Mouse (Mus musculus) MEL (cell line): ENCODE data around the gene Zdhhc17. TPM values are rescaled to one million over a fixed set of nuclear protein-coding genes. Genes with fewer than 3 reads are reported as not detected.

Experiments
- DNase-seq: peaks from one replicate; pipeline ENCODE4 v3.0.0; 2011; ENCODE audit warnings: low read depth, low spot score
- H3K27ac ChIP-seq: 2 replicates; pipeline ENCODE4 v1.5.1; 2012; ENCODE audit warnings: low read depth, mild to moderate bottlenecking, control low read depth, low read length, moderate library complexity; ENCODE audit not compliant: control insufficient read depth
- H3K27me3 ChIP-seq, 2 experiments: fragments of 150-350 bp in 1 of 2; sonication (generic) in 1 of 2; 2 replicates each; pipeline ENCODE4 v1.6.1; 2012; ENCODE audit warnings: low read length in 2 of 2, mild to moderate bottlenecking in 2 of 2, improper control_type of control experiment in 1 of 2, moderate library complexity in 1 of 2; ENCODE audit not compliant: insufficient read depth in 2 of 2, control insufficient read depth in 1 of 2
- H3K36me3 ChIP-seq, 2 experiments: 2 replicates each; pipeline ENCODE4 v1.6.1; 2012 to 2014; ENCODE audit warnings: low read length in 2 of 2, improper control_type of control experiment in 1 of 2, inconsistent platforms in 1 of 2, mild to moderate bottlenecking in 1 of 2; ENCODE audit not compliant: insufficient read depth in 2 of 2, control insufficient read depth in 1 of 2
- H3K4me1 ChIP-seq, 2 experiments: fragments of 150-350 bp in 1 of 2; sonication (generic) in 1 of 2; 2 replicates each; pipeline ENCODE4 v1.6.1; 2012; ENCODE audit warnings: low read length in 2 of 2, improper control_type of control experiment in 1 of 2, mild to moderate bottlenecking in 1 of 2; ENCODE audit not compliant: insufficient read depth in 2 of 2, control insufficient read depth in 1 of 2
- H3K4me3 ChIP-seq, 2 experiments: fragments of 150-350 bp in 1 of 2; sonication (generic) in 1 of 2; 2 replicates each; pipeline ENCODE4 v1.5.1; 2012; ENCODE audit warnings: low read depth in 2 of 2, low read length in 2 of 2, mild to moderate bottlenecking in 2 of 2, moderate library complexity in 2 of 2, control low read depth in 1 of 2, improper control_type of control experiment in 1 of 2; ENCODE audit not compliant: control insufficient read depth in 1 of 2, insufficient read depth in 1 of 2
- H3K79me2 ChIP-seq: 2 replicates; pipeline ENCODE4 v1.6.1; 2012; ENCODE audit warnings: mild to moderate bottlenecking, low read length, moderate library complexity; ENCODE audit not compliant: control insufficient read depth, poor library complexity, insufficient read depth
- H3K9ac ChIP-seq: 2 replicates; pipeline ENCODE4 v1.6.1; 2012; ENCODE audit warnings: low read depth, mild to moderate bottlenecking, control low read depth, low read length, moderate library complexity; ENCODE audit not compliant: control insufficient read depth, poor library complexity, severe bottlenecking
- H3K9me3 ChIP-seq: fragments of 150-350 bp; sonication (generic); replicated peaks from 2 replicates; pipeline ENCODE4 v1.6.1; 2012; ENCODE audit warnings: mild to moderate bottlenecking, low read length, improper control_type of control experiment, moderate library complexity; ENCODE audit not compliant: insufficient read depth
- CTCF ChIP-seq, 3 experiments: IDR thresholded peaks in 2 of 3; conservative IDR thresholded peaks in 1 of 3; 2 replicates each; pipeline ENCODE4 v1.5.1; 2011 to 2012; ENCODE audit warnings: low read length in 3 of 3, low read depth in 2 of 3, mild to moderate bottlenecking in 2 of 3, improper control_type of control experiment in 1 of 3, inconsistent platforms in 1 of 3, mixed read lengths in 1 of 3, moderate library complexity in 1 of 3; ENCODE audit not compliant: control insufficient read depth in 1 of 3, insufficient read depth in 1 of 3, poor library complexity in 1 of 3, severe bottlenecking in 1 of 3
- E2F4 ChIP-seq: IDR thresholded peaks from 2 replicates; pipeline ENCODE4 v1.6.1; 2011; ENCODE audit warnings: low read depth, low read length, improper control_type of control experiment, borderline replicate concordance
- ELF1 ChIP-seq: IDR thresholded peaks from 2 replicates; pipeline ENCODE4 v1.6.1; 2014; ENCODE audit warnings: low read depth, mild to moderate bottlenecking, inconsistent platforms, low read length, improper control_type of control experiment, moderate library complexity
- EP300 ChIP-seq, 2 experiments: IDR thresholded peaks; 2 replicates each; pipeline ENCODE4 v1.6.1; 2011; ENCODE audit warnings: improper control_type of control experiment in 2 of 2, low read length in 2 of 2, low read depth in 1 of 2, mild to moderate bottlenecking in 1 of 2
- GABPA ChIP-seq: IDR thresholded peaks from 2 replicates; pipeline ENCODE4 v1.6.1; 2012; ENCODE audit warnings: low read depth, mild to moderate bottlenecking, inconsistent platforms, low read length, improper control_type of control experiment, moderate library complexity
- HCFC1 ChIP-seq: IDR thresholded peaks from 2 replicates; pipeline ENCODE4 v1.6.1; 2012; ENCODE audit warnings: low read depth, mild to moderate bottlenecking, inconsistent platforms, low read length, improper control_type of control experiment, moderate library complexity
- JUND ChIP-seq: IDR thresholded peaks from 2 replicates; pipeline ENCODE4 v1.6.1; 2011; ENCODE audit warnings: low read depth, mild to moderate bottlenecking, improper control_type of control experiment, low read length
- KAT2A ChIP-seq: conservative IDR thresholded peaks from 2 replicates; pipeline ENCODE4 v1.6.1; 2012; ENCODE audit warnings: low read depth, low read length, improper control_type of control experiment, inconsistent platforms
- MAFK ChIP-seq: IDR thresholded peaks from 2 replicates; pipeline ENCODE4 v1.6.1; 2011; ENCODE audit warnings: low read depth, mild to moderate bottlenecking, low read length, improper control_type of control experiment, borderline replicate concordance
- MAX ChIP-seq: IDR thresholded peaks from 2 replicates; pipeline ENCODE4 v1.6.1; 2011; ENCODE audit warnings: low read length, improper control_type of control experiment
- MAZ ChIP-seq: IDR thresholded peaks from 2 replicates; pipeline ENCODE4 v1.6.1; 2012; ENCODE audit warnings: low read depth, mild to moderate bottlenecking, inconsistent platforms, low read length, improper control_type of control experiment
- MXI1 ChIP-seq: IDR thresholded peaks from 2 replicates; pipeline ENCODE4 v1.6.1; 2011; ENCODE audit warnings: mild to moderate bottlenecking, low read depth, low read length, improper control_type of control experiment
- MYC ChIP-seq: IDR thresholded peaks from 2 replicates; pipeline ENCODE4 v1.6.1; 2011; ENCODE audit warnings: low read depth, mild to moderate bottlenecking, low read length, improper control_type of control experiment, moderate library complexity
- NELFE ChIP-seq: IDR thresholded peaks from 2 replicates; pipeline ENCODE4 v1.6.1; 2011; ENCODE audit warnings: low read depth, low read length, improper control_type of control experiment
- NRF1 ChIP-seq: IDR thresholded peaks from 2 replicates; pipeline ENCODE4 v1.6.1; 2014; ENCODE audit warnings: low read depth, mild to moderate bottlenecking, inconsistent platforms, low read length, improper control_type of control experiment, moderate library complexity; ENCODE audit not compliant: poor library complexity, insufficient read depth, severe bottlenecking
- POLR2A ChIP-seq, 2 experiments: IDR thresholded peaks; 2 replicates each; pipeline ENCODE4 v1.6.1; 2011 to 2012; ENCODE audit warnings: low read length in 2 of 2, mild to moderate bottlenecking in 2 of 2, control low read depth in 1 of 2, improper control_type of control experiment in 1 of 2, low read depth in 1 of 2, moderate library complexity in 1 of 2; ENCODE audit not compliant: control insufficient read depth in 1 of 2, insufficient read depth in 1 of 2, poor library complexity in 1 of 2
- POLR2AphosphoS5 ChIP-seq: IDR thresholded peaks from 2 replicates; pipeline ENCODE4 v1.6.1; 2012; ENCODE audit warnings: low read depth, borderline replicate concordance, mild to moderate bottlenecking, inconsistent platforms, low read length, moderate library complexity, mixed read lengths
- RAD21 ChIP-seq: IDR thresholded peaks from 2 replicates; pipeline ENCODE4 v1.6.1; 2011; ENCODE audit warnings: mild to moderate bottlenecking, low read depth, low read length, improper control_type of control experiment
- RCOR1 ChIP-seq: IDR thresholded peaks from 2 replicates; pipeline ENCODE4 v1.6.1; 2012; ENCODE audit warnings: low read depth, mild to moderate bottlenecking, inconsistent platforms, low read length, improper control_type of control experiment
- SIN3A ChIP-seq: IDR thresholded peaks from 2 replicates; pipeline ENCODE4 v1.6.1; 2012; ENCODE audit warnings: low read length, improper control_type of control experiment, inconsistent platforms
- SMC3 ChIP-seq: IDR thresholded peaks from 2 replicates; pipeline ENCODE4 v1.6.1; 2011; ENCODE audit warnings: low read depth, low read length, improper control_type of control experiment
- TAL1 ChIP-seq: IDR thresholded peaks from 2 replicates; pipeline ENCODE4 v1.6.1; 2012; ENCODE audit warnings: mild to moderate bottlenecking, inconsistent platforms, low read length, moderate library complexity, mixed read lengths
- TBP ChIP-seq: IDR thresholded peaks from 2 replicates; pipeline ENCODE4 v1.8.0; 2011; ENCODE audit warnings: low read depth, low read length, improper control_type of control experiment
- TCF12 ChIP-seq: IDR thresholded peaks from 2 replicates; pipeline ENCODE4 v1.6.1; 2014; ENCODE audit warnings: low read depth, mild to moderate bottlenecking, inconsistent platforms, low read length, improper control_type of control experiment, moderate library complexity
- USF1 ChIP-seq: IDR thresholded peaks from 2 replicates; pipeline ENCODE4 v1.6.1; 2014; ENCODE audit warnings: low read depth, mild to moderate bottlenecking, inconsistent platforms, low read length, improper control_type of control experiment, moderate library complexity
- USF2 ChIP-seq, 2 experiments: IDR thresholded peaks; 2 replicates each; pipeline ENCODE4 v1.6.1; 2011 to 2012; ENCODE audit warnings: improper control_type of control experiment in 2 of 2, low read length in 2 of 2, borderline replicate concordance in 1 of 2, inconsistent platforms in 1 of 2, low read depth in 1 of 2, mild to moderate bottlenecking in 1 of 2; ENCODE audit not compliant: insufficient read depth in 1 of 2
- ZC3H11A ChIP-seq: IDR thresholded peaks from 2 replicates; pipeline ENCODE4 v1.6.1; 2012; ENCODE audit warnings: low read depth, mild to moderate bottlenecking, inconsistent platforms, low read length, improper control_type of control experiment
- polyA plus RNA-seq, 2 experiments: library from polyadenylated mRNA; stranded (reverse) in 1 of 2; unstranded in 1 of 2; fragments of >175 nt in 1 of 2; fragments of >200 nt in 1 of 2; gene quantifications; 2 replicates each; pipeline versions ENCODE4 v1.2.1 to v1.2.4; 2012; ENCODE audit warnings: low replicate concordance in 2 of 2, low read depth in 1 of 2; ENCODE audit not compliant: insufficient read length in 2 of 2, insufficient read depth in 1 of 2, missing spikeins in 1 of 2
- total RNA-seq: library from RNA; depleted of rRNA; stranded (reverse); fragments of 300-350 nt; gene quantifications from 2 replicates; pipeline ENCODE4 v1.2.3, GENCODE M21; 2012

Zdhhc17 gene
- total and polyA plus RNA-seq, 3 experiments = 14.9 to 16.6 TPM; not detected in 1

- no peaks in the 10 kb centered on the region for H3K9me3 ChIP-seq
- TF ChIP-seq SIN3A (no peak), USF2 (IDR thresholded peaks at IDR 0.05; ENCODE audit: borderline replicate concordance in 1 of 2, insufficient read depth in 1 of 2, low read depth in 1 of 2, low read length in 2 of 2) (no peak), KAT2A (no peak), TCF12 (no peak), MAX (no peak), TAL1 (no peak), RCOR1 (no peak), NELFE (no peak), MAFK (no peak), MXI1 (no peak), USF1 (no peak), NRF1 (no peak), ZC3H11A (no peak), POLR2A (IDR thresholded peaks at IDR 0.05; ENCODE audit: control insufficient read depth in 1 of 2, insufficient read depth in 1 of 2, low read depth in 1 of 2, low read length in 2 of 2, poor library complexity in 1 of 2) (no peak), GABPA (no peak), E2F4 (no peak), ELF1 (no peak), TBP (no peak), CTCF (IDR thresholded peaks at IDR 0.05 in 2 of 3, conservative IDR thresholded peaks at IDR 0.05 in 1 of 3; ENCODE audit: control insufficient read depth in 1 of 3, insufficient read depth in 1 of 3, low read depth in 2 of 3, low read length in 3 of 3, poor library complexity in 1 of 3, severe bottlenecking in 1 of 3) (no peak)
- no peak overlapping the region for H3K9ac ChIP-seq
- H3K27me3 ChIP-seq = no peaks in the 10 kb centered on the region
- no peaks in the 10 kb centered on the region for H3K36me3 ChIP-seq
- no peaks in the 10 kb centered on the region for H3K79me2 ChIP-seq
- DNase-seq = no peak
- no peak overlapping the region for H3K4me3 ChIP-seq
- H3K4me1 ChIP-seq = no peaks in the 10 kb centered on the region
- no peak overlapping the region for H3K27ac ChIP-seq
Measured at GRCm38 (mm10) chr10:110935081-110935480, 74.9 kb downstream of the Zdhhc17 start.

GRCm38 (mm10) chr10:110933584-110933983, 76.4 kb downstream of the Zdhhc17 start:
- no peak overlapping the region for H3K27ac ChIP-seq
- H3K36me3 ChIP-seq = no peaks in the 10 kb centered on the region
- no peaks in the 10 kb centered on the region for H3K9me3 ChIP-seq
- TF ChIP-seq MAZ (no peak), SMC3 (no peak), RAD21 (no peak), MYC (no peak), USF1 (no peak), TCF12 (no peak), JUND (no peak), EP300 (IDR thresholded peaks at IDR 0.05; ENCODE audit: low read depth in 1 of 2, low read length in 2 of 2) (no peak), POLR2AphosphoS5 (no peak), HCFC1 (no peak), CTCF (IDR thresholded peaks at IDR 0.05 in 2 of 3, conservative IDR thresholded peaks at IDR 0.05 in 1 of 3; ENCODE audit: control insufficient read depth in 1 of 3, insufficient read depth in 1 of 3, low read depth in 2 of 3, low read length in 3 of 3, poor library complexity in 1 of 3, severe bottlenecking in 1 of 3) (no peak), TAL1 (no peak)
- no peak overlapping the region for H3K4me3 ChIP-seq
- no peaks in the 10 kb centered on the region for H3K27me3 ChIP-seq
- H3K9ac ChIP-seq = no peak overlapping the region
- no peaks in the 10 kb centered on the region for H3K79me2 ChIP-seq
- no peak for DNase-seq
- no peaks in the 10 kb centered on the region for H3K4me1 ChIP-seq
